In the genomic region with DNA sequence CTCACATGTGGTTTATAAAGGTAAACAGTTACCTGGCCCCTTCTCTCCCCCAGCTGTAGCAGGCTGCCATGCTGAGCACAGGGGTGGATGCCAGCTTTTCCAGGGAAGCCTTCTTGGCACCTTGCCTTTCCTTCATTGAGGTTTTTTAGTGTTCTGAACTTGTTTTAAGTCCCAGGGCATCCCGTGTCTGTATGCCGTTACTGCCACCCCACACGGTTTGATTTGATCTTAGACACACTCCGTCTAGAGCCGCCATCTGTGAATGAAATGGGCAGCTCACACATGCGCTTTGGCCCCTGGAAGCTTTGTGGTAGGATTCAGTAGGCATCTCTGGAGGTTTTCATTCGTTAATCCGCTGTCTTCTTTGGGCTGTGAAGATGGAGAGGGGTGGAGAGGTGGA, we compare ENCODE assay signal across 24 mouse cellular contexts. TPM values are rescaled to one million over a fixed set of nuclear protein-coding genes. Genes with fewer than 3 reads are reported as not detected.
A peak's percentile ranks its signal among the peaks of the same experiment; 100 is the strongest.
DNase-seq lines count a peak whose midpoint lies in the region; ATAC-seq lines count a peak whose summit lies in the region.
"Had no signal": no experiment of that assay in that cellular context is flagged by ENCODE, and none has a peak within 500 bp of the region (broad histone marks: within the 10 kb centered on the region; RNA-seq: fewer than 3 reads in every experiment).

No protein-coding gene starts in this region.

- intact Hi-C loops in heart, postnatal 10 days (cut with DNase I) = no loop called here

- no peak overlapping the region for H3K4me3 ChIP-seq in heart, embryonic 10.5 days
- H3K4me3 ChIP-seq in megakaryocyte, embryonic 14.5 days (replicated peaks) = peak overlapping the region; percentile 0
- H3K4me3 ChIP-seq: embryonic facial prominence, embryonic 13.5 days; forebrain, embryonic 12.5 days; heart, adult 2 months; heart, embryonic 13.5 days; hindbrain, embryonic 12.5 days had no signal

- H3K27ac ChIP-seq in heart, embryonic 10.5 days = no peak overlapping the region
- H3K27ac ChIP-seq: embryonic facial prominence, embryonic 13.5 days; forebrain, embryonic 12.5 days; heart, adult 2 months; heart, embryonic 13.5 days; hindbrain, embryonic 12.5 days had no signal

- peaks cover 10% of the 10 kb centered on the region for H3K4me1 ChIP-seq in heart, embryonic 10.5 days
- no peaks in the 10 kb centered on the region for H3K4me1 ChIP-seq in megakaryocyte, embryonic 14.5 days

- H3K9me3 ChIP-seq in heart, embryonic 10.5 days = no peaks in the 10 kb centered on the region
- peaks cover 37% of the 10 kb centered on the region for H3K9me3 ChIP-seq in megakaryocyte, embryonic 14.5 days
- H3K9me3 ChIP-seq: embryonic facial prominence, embryonic 13.5 days; forebrain, embryonic 12.5 days; heart, embryonic 13.5 days; hindbrain, embryonic 12.5 days had no signal

- no peaks in the 10 kb centered on the region for H3K36me3 ChIP-seq in heart, embryonic 10.5 days
- H3K36me3 ChIP-seq in megakaryocyte, embryonic 14.5 days (replicated peaks; ENCODE audit: low read length) = no peaks in the 10 kb centered on the region
- H3K36me3 ChIP-seq: embryonic facial prominence, embryonic 13.5 days; forebrain, embryonic 12.5 days; heart, embryonic 13.5 days; hindbrain, embryonic 12.5 days had no signal

- no peak for ATAC-seq in megakaryocyte, adult 5-6 weeks (ENCODE audit: poor library complexity, severe bottlenecking)
- ATAC-seq: CD4-positive, CD25-positive, alpha-beta regulatory T cell, adult 4 months; forebrain, postnatal 0 days; hindbrain, embryonic 16.5 days; inflammation-experienced regulatory T-cells, adult 6 months; intestine, postnatal 0 days had no signal

- 86% methylated on average over 8 of the region's 8 CpGs for WGBS in heart, embryonic 10.5 days

- DNase-seq in cerebellum, adult 11-12 months = peak; percentile 26
- DNase-seq in cerebellum, adult 11 months = no peak
- peak; percentile 55 for DNase-seq in heart, embryonic 10.5 days (ENCODE audit: low spot score)
- DNase-seq in heart, postnatal 10 days = no peak
- no peak for DNase-seq in gastrocnemius, adult 8-10 months (ENCODE audit: low spot score in 2 of 2)
- DNase-seq: adrenal gland, postnatal 10 days; B cell, adult 2 months; cerebellum, adult 8-10 months; cerebellum, postnatal 25 days; forebrain, postnatal 0 days; gastrocnemius, postnatal 10 days; heart, adult 2 months; heart, postnatal 4 days had no signal

- peaks cover 17% of the 10 kb centered on the region; the same call in 1 of the 2 replicates for H3K27me3 ChIP-seq in heart, embryonic 10.5 days (ENCODE audit: insufficient read depth, poor library complexity, severe bottlenecking)
- H3K27me3 ChIP-seq in megakaryocyte, embryonic 14.5 days (replicated peaks) = no peaks in the 10 kb centered on the region
- H3K27me3 ChIP-seq: embryonic facial prominence, embryonic 13.5 days; forebrain, embryonic 12.5 days; hindbrain, embryonic 12.5 days had no signal

RNA-seq across cellular contexts. Expression of a gene that starts 23.8 kb away (rescaled TPM):
- 0.69 and 2.0 TPM in 2 replicates for polyA plus RNA-seq in heart, embryonic 10.5 days (2016; fragmentation: Nextera tagmentation; extraction: Ambion mirVana)
- under 1 TPM; 0.50 to 0.53 TPM for total RNA-seq in heart, postnatal 10 days (2021)
- 0.04 and 1.1 TPM in 2 replicates for polyA plus RNA-seq in megakaryocyte, embryonic 14.5 days (2012; ENCODE audit: insufficient read depth, low replicate concordance)
- not detected in 2 replicates for total RNA-seq in megakaryocyte, adult 5-6 weeks (2015)
- total RNA-seq in megakaryocyte, adult 5-6 weeks (2017) = not detected in 2 replicates
- under 1 TPM; 0.46 to 0.74 (median 0.59) TPM for total RNA-seq in gastrocnemius, adult 8-10 months (2022)
- total RNA-seq: MEL had no signal
- polyA plus RNA-seq: CD4-positive, CD25-positive, alpha-beta regulatory T cell, adult 4 months; inflammation-experienced regulatory T-cells, adult 6 months had no signal

Comparison
In these comparisons a context has a peak if more than half of its experiments do, and no peak if none do; other contexts are left out.
1. DNase-seq: peak in cerebellum, adult 11-12 months (single experiment) and heart, embryonic 10.5 days (single experiment); none in cerebellum, adult 11 months (single experiment), heart, postnatal 10 days (0 of 2) and gastrocnemius, adult 8-10 months (0 of 2).